Mouse (Mus musculus) embryonic fibroblast, embryonic 13.5 days (primary cell): ENCODE results near the gene Slc9a1. TPM values are rescaled to one million over a fixed set of nuclear protein-coding genes. Genes with fewer than 3 reads are reported as not detected.

Source experiments
- H3K27ac ChIP-seq: 2 replicates; pipeline ENCODE4 v1.5.1; 2012; ENCODE audit warnings: low read length, control low read depth, inconsistent platforms; ENCODE audit not compliant: insufficient read depth
- H3K4me1 ChIP-seq: 2 replicates; pipeline ENCODE4 v1.6.1; 2011; ENCODE audit warnings: low read length; ENCODE audit not compliant: control insufficient read depth, insufficient read depth
- H3K4me3 ChIP-seq: 2 replicates; pipeline ENCODE4 v1.5.1; 2011; ENCODE audit warnings: mild to moderate bottlenecking, control low read depth, low read length; ENCODE audit not compliant: insufficient read depth
- CTCF ChIP-seq: IDR thresholded peaks from 2 replicates; pipeline ENCODE4 v1.5.1; 2011; ENCODE audit warnings: mild to moderate bottlenecking, control low read depth, low read length, moderate library complexity, borderline replicate concordance; ENCODE audit not compliant: insufficient read depth
- POLR2A ChIP-seq: IDR thresholded peaks from 2 replicates; pipeline ENCODE4 v1.6.1; 2011; ENCODE audit warnings: low read depth, mild to moderate bottlenecking, control low read depth, low read length, moderate library complexity
- polyA plus RNA-seq: library from polyadenylated mRNA; stranded (reverse); fragments of >200 nt; gene quantifications from 2 replicates; pipeline ENCODE4 v1.2.4, GENCODE M21; 2011; ENCODE audit warnings: low read depth; ENCODE audit not compliant: missing spikeins, insufficient read length

The Slc9a1 gene
- polyA plus RNA-seq, 1 experiment = 34.7 TPM

- Histone ChIP-seq H3K4me1 (no peaks in the 10 kb centered on the region), H3K4me3 (no peak overlapping the region), H3K27ac (no peak overlapping the region)
- TF ChIP-seq CTCF = no peak
- TF ChIP-seq POLR2A = no peak
Measured at GRCm38 (mm10) chr4:133469122-133469521, 99.6 kb downstream of the Slc9a1 start.

DNA sequence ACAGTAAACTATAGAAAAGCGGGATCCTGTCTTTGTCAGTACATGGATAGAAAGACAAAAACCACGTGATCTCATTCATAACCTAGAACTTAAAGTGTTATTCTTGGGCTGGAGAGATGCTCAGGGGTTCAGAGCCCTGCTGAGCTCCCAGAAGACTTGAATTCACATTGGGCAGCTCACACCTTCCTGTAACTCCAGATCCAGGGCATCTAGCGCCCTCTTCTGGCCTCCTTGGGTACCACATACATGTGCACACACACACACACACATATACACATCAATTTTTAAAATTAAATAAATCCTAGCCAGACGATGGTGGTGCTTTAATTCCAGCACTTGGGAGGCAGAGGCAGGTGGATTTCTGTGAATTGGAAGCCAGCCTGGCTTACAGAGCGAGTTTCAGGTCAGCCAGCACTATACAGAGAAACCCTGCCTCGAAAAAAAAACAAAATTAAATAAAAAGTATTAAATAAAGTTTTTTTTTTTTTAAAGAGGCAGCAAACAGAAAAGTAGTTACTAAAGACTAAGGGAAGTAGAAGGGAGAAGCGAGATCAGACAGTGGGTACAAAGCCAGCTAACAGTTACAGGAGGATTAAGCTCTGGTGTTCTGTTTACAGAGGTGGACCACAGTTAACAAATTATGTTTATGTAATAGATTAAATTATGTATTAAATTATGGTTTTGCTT lies 101.8 kb downstream of the Slc9a1 start:
- Histone ChIP-seq H3K4me3 (no peak overlapping the region), H3K4me1 (no peaks in the 10 kb centered on the region), H3K27ac (no peak overlapping the region)
- no peak for TF ChIP-seq CTCF
- no peak for TF ChIP-seq POLR2A

Other genes starting within 250 kb of the Slc9a1 start
- gene Wasf2, start 239.2 kb upstream of the Slc9a1 start, polyA plus RNA-seq = 101 and 107 TPM in 2 replicates
- gene Cd164l2, start 157.6 kb upstream of the Slc9a1 start, polyA plus RNA-seq = not detected in 2 replicates
- 0.20 TPM in 1 of 2 replicates, not detected in the other for gene Gpr3, start 157.2 kb upstream of the Slc9a1 start, polyA plus RNA-seq
- 4.5 and 7.3 TPM in 2 replicates for gene Map3k6, start 128.9 kb upstream of the Slc9a1 start, polyA plus RNA-seq
- gene Sytl1, start 106.6 kb upstream of the Slc9a1 start, polyA plus RNA-seq = 1.1 and 3.9 TPM in 2 replicates
- gene Tmem222, start 91.9 kb upstream of the Slc9a1 start, polyA plus RNA-seq = 37.8 and 47.7 TPM in 2 replicates
- 21.2 and 21.7 TPM in 2 replicates for gene Wdtc1, start 16.2 kb upstream of the Slc9a1 start, polyA plus RNA-seq
- gene Tent5b, start 110.4 kb downstream of the Slc9a1 start, polyA plus RNA-seq = 9.1 and 13.3 TPM in 2 replicates
- 32.3 and 37.4 TPM in 2 replicates for gene Trnp1, start 128.8 kb downstream of the Slc9a1 start, polyA plus RNA-seq
- gene Kdf1, start 149.3 kb downstream of the Slc9a1 start, polyA plus RNA-seq = not detected in 2 replicates
- 84.2 and 89.6 TPM in 2 replicates for gene Nudc, start 176.3 kb downstream of the Slc9a1 start, polyA plus RNA-seq
- gene Nr0b2, start 183.7 kb downstream of the Slc9a1 start, polyA plus RNA-seq = not detected in 2 replicates
- gene Gpatch3, start 205.0 kb downstream of the Slc9a1 start, polyA plus RNA-seq = 4.8 and 5.7 TPM in 2 replicates
- gene Gpn2, start 214.7 kb downstream of the Slc9a1 start, polyA plus RNA-seq = 10.9 and 12.2 TPM in 2 replicates
- 8.4 and 12.1 TPM in 2 replicates for gene Sfn, start 232.5 kb downstream of the Slc9a1 start, polyA plus RNA-seq